Mouse (Mus musculus) splenic B cell, adult 2 months (primary cell): Measurements from ENCODE around the gene Inhbe.
A peak's percentile ranks its signal among the peaks of the same experiment; 100 is the strongest.

Experiments
- DNase-seq: peaks from one replicate; pipeline ENCODE4 v3.0.0-alpha.2; 2011; ENCODE audit warnings: low read depth, low spot score
- H3K27me3 ChIP-seq: 2 replicates; pipeline ENCODE4 v1.6.1; 2012; ENCODE audit warnings: mild to moderate bottlenecking, low read length, moderate library complexity, mixed read lengths; ENCODE audit not compliant: control insufficient read depth, poor library complexity, insufficient read depth, severe bottlenecking
- H3K36me3 ChIP-seq: 2 replicates; pipeline ENCODE4 v1.6.1; 2012; ENCODE audit warnings: mild to moderate bottlenecking, low read length, moderate library complexity, mixed read lengths; ENCODE audit not compliant: control insufficient read depth, poor library complexity, insufficient read depth, severe bottlenecking

The Inhbe gene

DNA sequence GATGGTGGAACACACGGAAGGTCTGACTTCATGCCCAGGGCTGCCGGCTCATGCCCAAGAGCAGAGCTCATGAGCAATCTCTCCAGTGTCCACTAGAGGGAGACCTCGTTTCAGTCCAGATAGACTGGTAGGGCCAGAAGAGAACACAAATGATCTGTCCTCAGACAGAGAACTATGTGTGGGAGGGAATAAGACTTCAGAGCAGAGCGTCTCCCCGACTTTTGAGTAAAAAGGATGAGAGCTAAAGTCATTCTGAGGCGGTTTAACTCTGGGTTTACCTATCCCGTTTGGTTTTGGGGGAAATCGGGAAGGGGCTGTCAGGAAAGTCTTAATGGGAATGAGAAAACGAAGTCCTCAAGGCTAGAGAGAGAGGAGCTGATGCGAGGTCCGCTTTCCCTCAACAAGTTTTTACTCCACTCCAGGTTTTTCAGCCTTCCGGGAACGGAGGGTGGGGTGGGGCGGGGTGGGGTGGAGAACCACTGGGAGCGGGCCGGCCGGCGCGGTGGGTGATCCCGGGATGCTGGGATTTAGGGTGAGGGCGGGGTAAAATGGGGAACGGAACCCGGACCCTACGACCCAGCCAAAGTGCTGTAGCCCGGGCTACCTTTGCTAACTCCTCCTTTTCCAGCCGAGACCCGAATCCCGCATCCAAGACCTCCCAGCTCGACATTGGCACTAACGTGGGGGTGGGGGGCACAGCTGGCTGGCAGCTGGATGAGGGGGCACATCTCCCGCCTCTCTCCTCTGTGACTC is 15.1 kb downstream of the Inhbe start:
- Histone ChIP-seq H3K27me3 (peaks cover 3% of the 10 kb centered on the region; the same call in 1 of the 2 replicates), H3K36me3 (no peaks in the 10 kb centered on the region)
- peak; percentile 95 for DNase-seq

DNA sequence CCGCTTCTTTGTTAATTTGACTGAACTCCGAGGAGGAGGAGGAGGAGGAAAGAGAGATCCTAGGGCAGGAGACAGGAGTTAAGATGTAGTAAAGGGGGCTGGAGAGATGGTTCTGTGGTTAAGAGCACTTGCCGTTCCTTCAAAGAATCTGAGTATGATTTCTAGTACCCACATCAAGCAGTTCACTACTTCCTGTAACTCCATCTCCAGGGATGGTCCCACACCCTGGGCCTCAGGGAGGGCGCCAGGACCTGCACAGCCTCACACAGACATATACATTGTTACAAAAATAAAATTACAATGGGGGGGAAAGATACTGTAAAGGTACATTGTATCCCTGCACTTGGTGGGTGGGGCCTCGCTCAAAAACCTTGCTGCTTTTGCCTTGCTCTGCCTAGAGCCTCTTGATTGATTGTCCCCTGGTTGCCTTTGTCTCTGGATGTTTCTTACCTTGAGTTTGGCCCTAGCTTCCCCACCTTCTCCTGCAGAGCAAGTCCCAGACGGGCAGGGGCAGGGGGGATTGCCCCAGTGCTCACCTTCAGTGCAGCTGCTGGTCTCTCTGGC is 16.6 kb downstream of the Inhbe start:
- DNase-seq = no peak
- Histone ChIP-seq H3K27me3 (peaks cover 3% of the 10 kb centered on the region; the same call in 1 of the 2 replicates), H3K36me3 (no peaks in the 10 kb centered on the region)

DNA sequence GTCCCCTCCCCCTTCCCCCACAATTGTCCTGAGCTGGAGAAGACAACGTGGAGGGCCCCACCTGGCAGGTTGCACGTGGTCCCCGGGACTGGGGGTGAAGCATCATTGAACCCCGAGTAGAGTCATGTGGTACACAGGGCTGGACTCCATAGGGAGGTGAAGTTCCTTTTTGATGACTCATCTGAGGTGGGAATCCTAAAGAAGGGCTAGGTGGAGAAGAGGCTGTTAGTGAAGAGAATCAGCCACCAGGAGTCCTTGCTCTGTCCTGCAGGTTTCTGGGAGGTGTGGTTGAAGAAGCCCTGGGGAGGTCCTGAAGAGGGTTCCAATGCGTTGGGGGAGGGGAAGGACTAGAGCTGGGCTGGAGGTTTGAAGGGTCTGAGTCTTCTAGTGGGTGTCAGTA is 17.3 kb downstream of the Inhbe start:
- Histone ChIP-seq H3K27me3 (peaks cover 3% of the 10 kb centered on the region; the same call in 1 of the 2 replicates), H3K36me3 (no peaks in the 10 kb centered on the region)
- DNase-seq = no peak

DNA sequence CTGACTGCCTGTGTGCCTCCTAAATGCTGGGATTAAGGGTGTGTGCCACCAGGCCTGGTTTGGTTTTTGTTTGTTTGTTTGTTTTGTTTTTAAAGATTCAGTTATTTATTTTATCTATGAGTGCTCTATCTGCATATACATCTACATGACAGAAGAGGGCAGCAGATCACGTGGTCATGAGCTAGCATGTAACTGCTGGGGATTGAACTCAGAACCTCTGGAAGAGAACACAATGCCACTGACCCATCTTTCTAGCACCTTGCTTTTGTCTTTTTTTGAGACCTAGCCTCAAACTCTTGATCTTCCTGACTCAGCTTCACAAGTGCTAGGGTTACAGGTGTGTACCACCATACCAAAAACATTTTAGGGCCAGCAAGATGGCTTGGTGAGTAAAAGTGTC is 18.9 kb downstream of the Inhbe start:
- H3K27me3 ChIP-seq = no peaks in the 10 kb centered on the region; the same call in 1 of the 2 replicates
- H3K36me3 ChIP-seq = no peaks in the 10 kb centered on the region
- peak; percentile 36 for DNase-seq

DNA sequence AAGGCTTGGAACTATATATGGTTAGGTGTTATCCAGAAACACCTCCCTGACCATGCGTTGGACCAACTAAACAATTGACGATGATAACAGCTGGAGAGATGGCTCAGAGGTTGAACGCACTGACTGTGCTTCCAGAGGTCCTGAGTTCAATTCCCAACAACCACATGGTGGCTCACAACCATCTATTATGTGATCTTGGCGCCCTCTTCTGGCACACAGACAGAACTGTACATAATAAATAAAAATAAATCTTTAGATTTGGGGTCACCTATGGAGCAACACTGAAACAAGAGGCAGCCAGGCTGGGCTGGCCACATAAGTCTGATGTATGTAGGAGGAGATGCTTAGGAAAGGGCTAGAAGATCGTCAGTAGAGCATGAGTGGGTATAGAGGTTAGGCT is 21.1 kb downstream of the Inhbe start:
- Histone ChIP-seq H3K27me3 (no peaks in the 10 kb centered on the region; the same call in 1 of the 2 replicates), H3K36me3 (peaks cover 11% of the 10 kb centered on the region)
- peak; percentile 66 for DNase-seq

DNA sequence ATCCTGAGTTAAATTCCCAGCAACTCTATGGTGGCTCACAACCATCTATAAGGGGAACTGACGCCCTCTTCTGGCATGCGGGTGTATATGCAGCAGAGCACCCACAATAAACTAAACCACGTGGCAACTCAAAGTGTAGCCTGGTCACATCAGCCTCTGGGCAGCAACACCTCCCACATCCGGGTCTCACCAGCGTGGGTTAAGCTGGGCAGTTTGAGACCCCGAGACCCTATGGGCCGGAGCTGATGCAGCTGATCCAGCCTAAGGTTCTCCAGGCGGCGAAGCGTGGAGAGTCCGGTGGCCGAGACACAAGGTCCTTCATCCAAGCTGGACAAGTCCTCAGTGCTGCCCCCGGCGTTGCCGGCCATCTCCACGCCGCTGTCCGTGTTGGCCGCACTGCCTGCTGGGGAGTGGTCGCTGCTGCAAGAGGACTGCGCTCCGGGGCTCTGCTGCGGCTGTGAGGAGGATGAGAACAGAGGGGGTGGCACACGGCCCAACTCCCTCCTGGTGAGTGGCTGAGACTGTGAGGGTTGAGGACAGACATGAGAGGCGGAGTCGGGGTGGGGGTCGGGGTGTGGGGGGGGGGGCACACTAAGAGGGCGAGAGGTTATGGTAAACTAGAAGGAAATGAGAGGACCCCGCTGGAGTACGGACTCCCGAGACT is 21.9 kb downstream of the Inhbe start:
- Histone ChIP-seq H3K36me3 (peaks cover 15% of the 10 kb centered on the region), H3K27me3 (no peaks in the 10 kb centered on the region; the same call in 1 of the 2 replicates)
- DNase-seq = peak; percentile 42

DNA sequence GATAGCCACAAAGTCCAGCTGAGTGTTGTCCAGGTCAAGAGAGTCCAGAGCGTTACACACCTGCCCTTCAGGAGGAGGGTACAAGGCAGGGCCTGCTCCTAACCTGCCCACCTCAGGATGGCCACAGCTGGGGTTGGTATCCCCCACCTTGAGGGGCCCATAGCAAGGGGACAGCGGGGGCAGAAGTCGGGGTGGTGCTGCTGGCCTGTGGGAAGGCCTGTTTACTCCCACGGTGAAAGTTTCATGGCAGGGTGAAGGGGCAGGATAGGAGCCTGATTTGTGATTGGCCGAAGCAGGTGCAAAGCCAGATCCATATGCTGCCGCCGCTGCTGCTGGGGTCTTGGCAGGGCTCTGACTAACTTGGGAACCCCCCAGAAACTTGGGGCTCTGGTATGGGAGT is 24.0 kb downstream of the Inhbe start:
- Histone ChIP-seq H3K27me3 (no peaks in the 10 kb centered on the region), H3K36me3 (peaks cover 22% of the 10 kb centered on the region)
- no peak for DNase-seq

DNA sequence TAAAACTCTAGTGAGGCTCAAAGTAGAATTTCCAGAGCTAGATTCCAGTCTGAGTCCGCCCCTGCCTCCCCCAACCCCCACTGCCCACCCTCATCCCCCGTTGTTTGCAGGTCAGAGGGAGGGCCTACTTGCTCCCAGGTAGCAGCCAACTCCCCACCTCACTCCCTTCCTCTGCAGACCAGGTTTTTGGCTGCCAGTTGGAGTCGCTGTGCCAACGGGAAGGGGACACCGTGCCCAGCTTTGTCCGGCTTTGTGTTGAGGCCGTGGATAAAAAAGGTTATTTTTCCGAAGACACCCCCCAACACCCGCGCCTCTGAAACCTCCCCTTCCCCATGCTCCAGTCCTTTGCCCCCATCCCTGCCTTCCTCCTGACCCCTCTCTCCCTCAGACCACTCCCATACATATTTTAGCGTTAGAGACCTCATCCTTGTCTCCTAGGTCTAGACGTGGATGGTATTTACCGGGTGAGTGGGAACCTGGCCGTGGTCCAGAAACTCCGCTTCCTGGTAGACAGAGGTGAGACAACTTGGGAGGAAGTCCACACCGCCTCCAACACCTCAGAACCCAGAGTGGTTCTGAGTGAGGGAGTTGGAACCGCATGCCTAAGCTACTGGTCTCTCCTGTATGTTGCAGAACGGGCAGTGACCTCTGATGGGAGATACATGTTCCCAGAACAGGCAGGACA is 26.6 kb downstream of the Inhbe start:
- Histone ChIP-seq H3K27me3 (no peaks in the 10 kb centered on the region), H3K36me3 (peaks cover 22% of the 10 kb centered on the region)
- no peak for DNase-seq

DNA sequence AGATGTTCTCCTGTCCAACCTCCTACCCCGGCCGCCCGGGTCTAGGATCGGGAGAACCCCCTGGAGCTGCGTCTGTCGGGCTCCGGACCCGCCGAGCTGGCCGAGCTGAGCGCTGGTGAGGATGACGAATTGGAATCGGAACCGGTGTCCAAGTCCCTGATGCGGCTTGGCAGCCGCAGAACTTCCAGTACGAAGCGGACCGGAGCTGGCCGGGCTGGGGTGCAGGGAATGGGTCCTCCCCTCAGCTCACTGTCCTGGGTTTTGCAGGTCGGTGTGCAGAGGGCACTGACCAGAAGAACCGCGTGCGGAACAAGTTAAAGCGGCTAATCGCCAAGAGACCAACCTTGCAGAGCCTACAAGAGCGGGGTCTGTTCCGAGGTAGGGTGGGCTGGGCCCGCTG is 27.4 kb downstream of the Inhbe start:
- DNase-seq = no peak
- Histone ChIP-seq H3K36me3 (peaks cover 22% of the 10 kb centered on the region), H3K27me3 (no peaks in the 10 kb centered on the region)

DNA sequence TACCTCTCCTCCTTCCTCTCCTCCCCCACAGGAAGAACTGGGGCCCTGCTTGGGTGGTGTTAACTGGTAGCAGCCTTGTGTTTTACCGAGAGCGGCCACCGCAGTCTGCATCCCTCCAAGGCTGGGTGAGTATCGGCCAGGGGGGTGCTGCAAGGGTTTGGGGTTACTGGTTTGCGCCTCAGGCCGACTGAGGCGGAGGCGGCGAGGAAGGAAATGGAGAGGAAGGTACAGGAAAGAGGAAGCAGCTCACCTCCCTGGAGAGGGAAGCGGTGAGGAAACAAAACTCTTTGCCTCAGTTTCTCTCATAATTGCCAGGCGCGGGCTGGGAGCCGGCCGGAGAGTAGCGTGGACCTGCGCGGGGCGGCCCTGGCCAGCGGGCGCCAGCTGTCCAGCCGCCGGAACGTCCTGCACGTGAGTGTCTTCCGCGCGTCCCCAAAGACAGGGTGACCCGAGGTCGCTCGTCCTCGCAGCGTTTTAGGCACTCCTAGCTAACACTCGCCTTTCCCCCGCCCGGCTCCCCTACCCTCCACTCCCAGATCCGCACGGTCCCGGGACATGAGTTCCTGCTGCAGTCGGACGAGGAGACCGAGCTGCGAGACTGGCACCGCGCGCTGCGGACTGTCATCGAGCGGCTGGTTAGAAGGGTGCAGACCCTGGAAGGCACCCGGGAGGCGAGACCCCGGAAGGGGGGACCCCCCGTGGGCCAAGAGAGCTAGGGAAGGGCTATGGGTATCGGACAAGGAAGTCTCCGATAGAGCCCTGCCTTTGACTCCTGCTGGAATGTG is 28.0 kb downstream of the Inhbe start:
- peak; percentile 29 for DNase-seq
- H3K36me3 ChIP-seq = peaks cover 22% of the 10 kb centered on the region
- H3K27me3 ChIP-seq = no peaks in the 10 kb centered on the region

DNA sequence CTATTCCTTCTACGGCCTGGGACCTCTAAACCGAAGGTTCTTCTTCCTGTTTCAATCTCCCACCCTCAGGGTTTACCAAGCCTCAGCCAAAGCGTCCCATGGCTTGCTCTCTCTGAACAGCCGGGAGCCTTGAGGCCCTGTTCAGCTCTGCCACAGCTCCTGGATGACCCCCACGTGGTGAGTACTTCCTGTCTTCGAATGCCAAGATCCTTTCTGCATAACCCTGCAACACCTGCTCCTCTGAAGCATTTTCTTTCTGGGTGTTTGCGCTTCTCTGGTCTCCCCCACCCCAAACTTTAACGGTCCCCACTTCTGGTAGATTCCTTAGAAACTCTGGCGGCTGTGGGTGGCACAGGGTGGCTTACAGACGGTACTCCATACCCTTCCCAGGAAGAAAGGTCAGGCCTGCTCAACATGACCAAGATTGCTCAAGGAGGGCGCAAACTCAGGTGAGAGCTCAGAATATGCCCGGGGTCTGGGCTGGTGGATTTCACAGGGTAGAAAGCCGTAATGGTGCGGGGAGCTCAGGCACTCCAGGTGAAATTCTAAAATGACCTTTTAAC is 28.7 kb downstream of the Inhbe start:
- Histone ChIP-seq H3K36me3 (peaks cover 22% of the 10 kb centered on the region), H3K27me3 (no peaks in the 10 kb centered on the region)
- peak; percentile 27 for DNase-seq

DNA sequence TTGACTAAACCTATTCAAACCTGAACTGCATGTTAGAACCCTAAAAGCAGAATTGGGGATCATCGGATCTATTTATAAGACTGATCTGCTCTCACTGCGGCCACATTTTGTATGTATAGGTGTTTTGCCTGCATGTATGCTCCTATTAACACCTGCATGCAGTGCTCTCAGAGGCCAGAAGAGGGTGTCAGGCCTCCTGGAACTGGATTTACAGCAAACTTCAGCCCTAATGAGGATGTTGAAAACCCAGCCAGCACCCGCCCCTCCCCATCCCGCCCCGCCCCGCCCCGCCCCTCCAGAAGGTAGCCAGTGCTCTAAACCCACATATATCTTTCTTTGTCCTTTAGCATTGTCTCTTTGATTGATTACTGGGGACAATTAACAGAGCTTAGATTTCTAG is 29.7 kb downstream of the Inhbe start:
- Histone ChIP-seq H3K27me3 (no peaks in the 10 kb centered on the region), H3K36me3 (peaks cover 20% of the 10 kb centered on the region)
- DNase-seq = peak; percentile 94

DNA sequence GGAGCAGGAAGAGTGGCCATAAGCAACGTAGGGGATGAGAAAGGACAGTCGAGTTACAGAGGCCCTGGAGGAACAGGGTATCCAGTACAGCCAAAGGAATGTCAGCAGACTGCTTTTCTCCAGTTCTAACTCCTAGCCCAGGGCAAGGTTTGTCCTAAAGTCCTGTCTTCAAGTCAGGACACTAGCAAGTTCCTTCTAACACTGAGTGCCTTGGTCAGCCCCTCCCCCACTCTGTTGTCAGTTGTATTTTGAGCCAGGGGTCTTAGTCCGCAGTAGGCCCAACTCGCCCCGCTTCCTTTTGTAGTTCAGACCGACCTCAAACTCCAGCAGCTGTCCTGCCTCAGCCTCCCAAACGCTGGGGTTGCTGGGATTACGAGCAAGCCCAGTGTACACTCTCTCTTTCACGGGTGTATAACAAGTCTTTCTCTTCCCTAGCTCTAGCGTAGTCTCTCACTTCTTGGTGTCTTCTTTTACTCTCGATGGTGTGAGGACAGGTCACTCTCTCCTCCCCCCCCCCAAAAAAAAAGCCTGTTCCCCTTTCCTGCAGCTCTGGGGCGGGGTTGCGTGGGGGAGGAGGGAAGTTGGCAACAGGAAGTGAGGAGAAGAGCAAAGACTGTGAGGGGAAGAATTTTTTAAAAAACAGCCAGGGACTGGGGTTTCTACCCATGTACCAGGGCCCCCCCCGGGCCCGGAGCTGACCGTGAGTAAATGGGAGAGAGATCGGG is 30.9 kb downstream of the Inhbe start:
- Histone ChIP-seq H3K27me3 (no peaks in the 10 kb centered on the region), H3K36me3 (peaks cover 11% of the 10 kb centered on the region)
- DNase-seq = peak; percentile 73
